Mouse (Mus musculus) lung, postnatal 0 days (tissue): Measurements from ENCODE around the gene Rad51b. TPM values are rescaled to one million over a fixed set of nuclear protein-coding genes. Genes with fewer than 3 reads are reported as not detected.

Experiments
- ATAC-seq: fragments of 200-750 bp; cut with Nextera tagmentation; 2 replicates; pipeline ENCODE4 v1.8.0; 2017; ENCODE audit warnings: moderate library complexity
- DNase-seq: peaks from one replicate; pipeline ENCODE4 v3.0.0-alpha.2; 2016; ENCODE audit warnings: low spot score
- H3K27ac ChIP-seq: fragments of 300-500 bp; sonication (generic); 2 replicates; pipeline ENCODE4 v1.5.1; 2014; ENCODE audit warnings: antibody characterized with exemption, mild to moderate bottlenecking, low read length, mixed read lengths
- H3K27me3 ChIP-seq: fragments of 300-500 bp; sonication (generic); replicated peaks from 2 replicates; pipeline ENCODE4 v1.6.1; 2014; ENCODE audit warnings: low read length, mixed read lengths; ENCODE audit not compliant: insufficient read depth
- H3K36me3 ChIP-seq: fragments of 300-500 bp; sonication (generic); 2 replicates; pipeline ENCODE4 v1.6.1; 2014; ENCODE audit warnings: low read length, mixed read lengths; ENCODE audit not compliant: insufficient read depth
- H3K4me1 ChIP-seq: fragments of 300-500 bp; sonication (generic); 2 replicates; pipeline ENCODE4 v1.6.1; 2014; ENCODE audit warnings: antibody characterized with exemption, low read depth, low read length, mixed read lengths; ENCODE audit not compliant: insufficient read depth
- H3K4me2 ChIP-seq: fragments of 300-500 bp; sonication (generic); replicated peaks from 2 replicates; pipeline ENCODE4 v1.6.1; 2014; ENCODE audit warnings: low read depth, mild to moderate bottlenecking, low read length, moderate library complexity, mixed read lengths
- H3K4me3 ChIP-seq: fragments of 300-500 bp; sonication (generic); 2 replicates; pipeline ENCODE4 v1.5.1; 2014; ENCODE audit warnings: low read depth, low read length
- H3K9ac ChIP-seq: fragments of 300-500 bp; sonication (generic); replicated peaks from 2 replicates; pipeline ENCODE4 v1.6.1; 2014; ENCODE audit warnings: low read depth, mild to moderate bottlenecking
- H3K9me3 ChIP-seq: fragments of 300-500 bp; sonication (generic); 2 replicates; pipeline ENCODE4 v1.6.1; 2016; ENCODE audit warnings: low read length, mixed read lengths
- CTCF ChIP-seq: IDR thresholded peaks from 2 replicates; pipeline ENCODE4 v1.5.1; 2016; ENCODE audit warnings: antibody characterized with exemption, mild to moderate bottlenecking
- EP300 ChIP-seq: IDR thresholded peaks from 2 replicates; pipeline ENCODE4 v1.6.1; 2016; ENCODE audit warnings: antibody characterized with exemption, mild to moderate bottlenecking, control low read depth
- WGBS: fragments of 180-500 bp; shearing (Covaris S2); extraction: QIAGEN DNeasy Blood & Tissue Kit; methylation state at CpG from one replicate; pipeline ENCODE4 v1.1.7; 2014; 5-methylcytosine and 5-hydroxymethylcytosine counted together
- polyA plus RNA-seq: library from polyadenylated mRNA; unstranded; fragments of >200 nt; fragmentation: Nextera tagmentation; extraction: Ambion mirVana; gene quantifications from 2 replicates; pipeline ENCODE4 v1.2.1, GENCODE M21; 2015

Rad51b gene
- polyA plus RNA-seq, 1 experiment from 2014 or later: 1.3 TPM

- ATAC-seq (no peak), DNase-seq (no peak)
- no peaks in the 10 kb centered on the region for H3K36me3 ChIP-seq
- TF ChIP-seq CTCF (no peak), EP300 (no peak)
- no peaks in the 10 kb centered on the region for H3K27me3 ChIP-seq
- no peak overlapping the region for H3K4me3 ChIP-seq
- no peak overlapping the region for H3K27ac ChIP-seq
- H3K9ac ChIP-seq: no peak overlapping the region
- H3K9me3 ChIP-seq: no peaks in the 10 kb centered on the region
- no peaks in the 10 kb centered on the region for H3K4me1 ChIP-seq
- no peak overlapping the region for H3K4me2 ChIP-seq
Measured at GRCm38 (mm10) chr12:79470113-79470512, 173.0 kb downstream of the Rad51b start.

GRCm38 (mm10) chr12:79471868-79472267 lies 174.8 kb downstream of the Rad51b start:
- peak; percentile 74 for DNase-seq
- H3K4me2 ChIP-seq: no peak overlapping the region
- no peaks in the 10 kb centered on the region for H3K9me3 ChIP-seq
- no peaks in the 10 kb centered on the region for H3K27me3 ChIP-seq
- 9% methylated on average over 2 of the region's 2 CpGs for WGBS
- H3K36me3 ChIP-seq: no peaks in the 10 kb centered on the region
- no peaks in the 10 kb centered on the region for H3K4me1 ChIP-seq
- TF ChIP-seq EP300 (no peak; the same call in 1 of the 2 replicates), CTCF (no peak)
- H3K27ac ChIP-seq: no peak overlapping the region
- no peak overlapping the region for H3K9ac ChIP-seq
- H3K4me3 ChIP-seq: no peak overlapping the region
- peak; percentile 77 for ATAC-seq

GRCm38 (mm10) chr12:79476413-79477046 lies 179.4 kb downstream of the Rad51b start:
- peak; percentile 78 for DNase-seq

GRCm38 (mm10) chr12:79478816-79479215 lies 181.7 kb downstream of the Rad51b start:
- no peak for DNase-seq
- no peak for ATAC-seq
- Histone ChIP-seq H3K4me1 (peaks cover 7% of the 10 kb centered on the region; the same call in 1 of the 2 replicates), H3K4me3 (no peak overlapping the region), H3K27me3 (no peaks in the 10 kb centered on the region), H3K9me3 (no peaks in the 10 kb centered on the region), H3K4me2 (no peak overlapping the region), H3K9ac (no peak overlapping the region), H3K27ac (no peak overlapping the region), H3K36me3 (no peaks in the 10 kb centered on the region)
- WGBS: 61% methylated on average over 5 of the region's 5 CpGs
- no peak for TF ChIP-seq EP300
- no peak for TF ChIP-seq CTCF

More at GRCm38 (mm10) chr12:79476413-79477046, 179.4 kb downstream of the Rad51b start:
- no peak overlapping the region for H3K27ac ChIP-seq
- no peak overlapping the region for H3K4me2 ChIP-seq
- H3K4me3 ChIP-seq: no peak overlapping the region
- H3K9ac ChIP-seq: no peak overlapping the region
- 41% methylated on average over 6 of the region's 6 CpGs for WGBS
- ATAC-seq: peak; percentile 61
- no peaks in the 10 kb centered on the region for H3K36me3 ChIP-seq
- TF ChIP-seq CTCF: no peak
- peak; percentile 70 for TF ChIP-seq EP300
- H3K9me3 ChIP-seq: no peaks in the 10 kb centered on the region
- H3K4me1 ChIP-seq: peaks cover 5% of the 10 kb centered on the region; the same call in 1 of the 2 replicates
- no peaks in the 10 kb centered on the region for H3K27me3 ChIP-seq

- WGBS: 43% methylated on average over 4 of the region's 4 CpGs
- H3K27ac ChIP-seq: no peak overlapping the region
- no peaks in the 10 kb centered on the region for H3K27me3 ChIP-seq
- no peak overlapping the region for H3K4me2 ChIP-seq
- peak; percentile 26 for DNase-seq
- H3K9me3 ChIP-seq: no peaks in the 10 kb centered on the region
- TF ChIP-seq CTCF: no peak
- TF ChIP-seq EP300: no peak
- H3K4me1 ChIP-seq: peaks cover 5% of the 10 kb centered on the region; the same call in 1 of the 2 replicates
- H3K9ac ChIP-seq: no peak overlapping the region
- ATAC-seq: no peak
- no peaks in the 10 kb centered on the region for H3K36me3 ChIP-seq
- H3K4me3 ChIP-seq: no peak overlapping the region
Measured at GRCm38 (mm10) chr12:79485501-79485900, 188.4 kb downstream of the Rad51b start.

GRCm38 (mm10) chr12:79488590-79489242 lies 191.6 kb downstream of the Rad51b start:
- 73% methylated on average over 17 of the region's 17 CpGs for WGBS
- TF ChIP-seq CTCF (no peak), EP300 (no peak)
- Histone ChIP-seq H3K36me3 (no peaks in the 10 kb centered on the region), H3K4me1 (no peaks in the 10 kb centered on the region), H3K27ac (no peak overlapping the region), H3K4me3 (no peak overlapping the region), H3K4me2 (no peak overlapping the region), H3K9me3 (no peaks in the 10 kb centered on the region), H3K9ac (no peak overlapping the region), H3K27me3 (no peaks in the 10 kb centered on the region)
- ATAC-seq (peak; percentile 30; the same call in 1 of the 2 replicates), DNase-seq (peak; percentile 23)
